Mouse (Mus musculus) 3134 (cell line): ENCODE results near the gene Slc9b1.

Experiments
- DNase-seq: peaks from one replicate; pipeline ENCODE4 v3.0.0-alpha.2; 2011; ENCODE audit warnings: low spot score; ENCODE audit not compliant: insufficient read length; ENCODE audit errors: extremely low read depth

The Slc9b1 gene

GRCm38 (mm10) chr3:135377445-135377844 is 29.6 kb downstream of the Slc9b1 start:
- DNase-seq: no peak

DNA sequence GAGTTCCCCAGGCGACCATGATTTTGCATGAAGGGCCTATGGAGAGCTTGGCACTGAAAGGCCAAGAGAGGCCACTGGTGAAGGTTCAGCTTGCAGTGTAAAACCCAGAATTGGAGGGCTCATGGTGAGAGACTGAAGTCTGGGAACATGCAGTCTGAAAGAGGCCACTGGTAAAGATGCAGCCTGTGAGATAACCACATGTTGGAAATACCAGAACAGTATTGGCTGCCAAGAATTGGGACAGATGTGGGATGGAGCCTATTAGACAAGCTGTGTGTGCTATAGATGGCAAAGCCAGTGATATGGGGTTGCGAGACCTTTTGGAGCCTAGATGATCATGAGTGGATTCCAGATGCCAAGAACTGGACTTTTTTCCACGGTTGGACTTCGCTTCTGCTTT is 32.0 kb downstream of the Slc9b1 start:
- no peak for DNase-seq

GRCm38 (mm10) chr3:135393186-135393585 is 45.4 kb downstream of the Slc9b1 start:
- DNase-seq: no peak

GRCm38 (mm10) chr3:135395085-135395484 is 47.3 kb downstream of the Slc9b1 start:
- no peak for DNase-seq

- DNase-seq: no peak
Measured at GRCm38 (mm10) chr3:135396081-135396480, 48.3 kb downstream of the Slc9b1 start.

DNA sequence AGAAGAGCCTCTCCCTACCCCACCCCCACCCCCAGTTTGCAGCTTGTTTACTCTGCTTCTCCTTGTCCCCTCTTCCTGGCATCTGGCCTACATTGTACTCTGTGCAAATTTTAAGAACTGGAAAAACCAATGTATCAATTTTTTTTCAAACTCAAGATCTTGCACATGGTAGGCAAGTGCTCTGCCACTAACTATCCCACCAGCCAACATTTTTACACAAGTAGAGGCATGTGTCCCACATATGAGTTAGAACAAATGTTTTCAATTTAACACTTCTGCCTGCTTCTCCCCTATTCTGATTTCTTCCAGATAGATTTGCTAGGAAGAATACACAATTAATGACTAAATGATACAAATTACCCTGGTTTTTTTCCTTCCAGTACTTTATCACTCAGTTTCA is 49.3 kb downstream of the Slc9b1 start:
- no peak for DNase-seq

DNA sequence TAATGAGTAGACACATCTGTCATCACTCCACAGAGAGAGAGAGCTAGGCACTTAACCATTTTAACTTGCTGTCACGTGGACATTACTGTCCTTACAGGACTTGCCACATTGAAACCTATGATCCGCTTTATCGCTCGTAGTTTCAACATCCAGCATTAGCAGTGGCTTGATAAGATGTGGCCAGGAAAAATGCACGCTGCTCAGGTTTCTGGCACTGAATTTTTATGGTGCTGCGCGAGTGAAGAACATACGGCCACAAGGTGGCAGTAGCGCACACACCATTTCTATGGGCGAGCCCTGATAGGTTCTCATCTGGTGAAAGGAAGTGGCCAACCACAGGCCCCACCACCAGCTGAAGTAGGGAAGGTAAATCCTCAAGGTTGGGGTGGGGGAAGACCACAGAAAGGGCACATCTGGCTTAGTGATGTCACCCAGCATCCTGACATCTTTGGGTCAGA is 54.4 kb downstream of the Slc9b1 start:
- DNase-seq: peak; percentile 66

DNA sequence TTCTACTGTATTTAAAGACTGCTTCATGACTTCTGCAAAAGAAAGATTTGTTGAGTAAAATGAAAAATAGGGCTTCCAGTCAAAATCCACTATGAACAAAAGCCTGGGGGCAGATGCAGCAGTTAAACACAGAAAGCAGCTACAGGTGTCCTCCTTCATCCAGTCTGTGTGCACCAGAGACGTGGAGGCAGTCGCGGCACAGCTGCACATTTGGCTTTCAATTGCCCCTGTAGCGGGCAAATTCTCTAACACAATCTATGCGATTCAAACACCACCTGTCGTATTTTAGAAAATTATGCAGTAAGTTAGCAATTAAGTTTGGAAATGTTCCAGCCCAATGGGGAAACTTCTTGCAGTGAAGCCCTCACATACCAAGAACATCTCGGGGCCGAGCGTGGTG is 55.4 kb downstream of the Slc9b1 start:
- no peak for DNase-seq

- no peak for DNase-seq
Measured at GRCm38 (mm10) chr3:135403856-135404255, 56.0 kb downstream of the Slc9b1 start.

GRCm38 (mm10) chr3:135404599-135404998 is 56.8 kb downstream of the Slc9b1 start:
- DNase-seq: peak; percentile 46

- no peak for DNase-seq
Measured at GRCm38 (mm10) chr3:135407351-135407750, 59.5 kb downstream of the Slc9b1 start.

GRCm38 (mm10) chr3:135409219-135409618 is 61.4 kb downstream of the Slc9b1 start:
- no peak for DNase-seq

DNA sequence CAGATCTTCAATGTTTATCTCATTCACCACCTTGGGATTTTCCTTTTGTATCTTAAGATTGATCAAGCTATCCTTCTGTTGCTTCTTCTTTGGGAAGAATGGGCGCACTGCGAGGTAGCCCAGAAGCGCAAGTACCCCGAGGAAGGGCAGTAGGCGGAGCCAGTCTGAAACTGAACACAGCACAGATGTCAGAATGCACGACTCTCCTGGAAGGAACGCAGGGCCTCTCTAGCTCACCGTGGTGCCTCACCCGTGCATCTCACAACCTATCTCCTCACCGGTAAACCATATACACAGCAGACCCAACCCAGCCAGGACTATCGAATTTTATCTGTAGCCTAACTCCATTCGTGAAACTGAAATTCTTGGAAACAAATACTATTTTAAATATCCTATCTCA is 63.2 kb downstream of the Slc9b1 start:
- no peak for DNase-seq

GRCm38 (mm10) chr3:135411824-135412223 is 64.0 kb downstream of the Slc9b1 start:
- no peak for DNase-seq

DNA sequence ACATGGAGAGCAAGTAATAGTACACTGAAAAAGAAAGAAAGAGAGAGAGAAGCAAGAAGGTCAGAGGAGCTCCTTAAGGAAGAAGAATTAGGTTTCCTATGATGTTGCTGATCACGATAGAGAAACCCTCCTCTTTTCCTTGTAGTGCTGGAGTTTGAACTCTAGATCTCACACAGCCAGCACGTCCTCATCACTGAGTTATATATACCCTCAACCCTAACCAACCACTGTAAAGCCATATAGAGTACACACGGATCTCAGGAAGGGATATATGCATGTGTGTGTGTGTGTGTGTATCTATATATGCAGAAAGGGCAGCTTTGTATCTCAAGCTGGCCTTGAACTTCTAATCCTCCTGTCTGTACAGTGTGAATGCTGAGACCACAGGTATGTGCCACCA is 69.4 kb downstream of the Slc9b1 start:
- DNase-seq: no peak

- no peak for DNase-seq
Measured at GRCm38 (mm10) chr3:135417799-135418198, 70.0 kb downstream of the Slc9b1 start.

GRCm38 (mm10) chr3:135420542-135421309 is 72.9 kb downstream of the Slc9b1 start:
- DNase-seq: no peak

DNA sequence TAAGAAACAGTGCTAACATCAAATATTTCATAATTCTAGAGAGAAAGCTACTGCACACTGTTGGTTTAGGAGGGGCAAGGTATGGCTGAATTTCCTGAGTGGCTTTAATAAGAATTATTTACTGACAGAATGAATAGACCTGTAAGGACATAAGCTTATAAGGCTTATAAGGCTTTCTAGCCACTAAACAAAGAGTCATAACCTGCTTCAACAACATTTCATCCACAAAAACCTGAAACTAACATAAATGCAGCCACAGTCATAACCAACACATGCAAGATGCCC is 73.4 kb downstream of the Slc9b1 start:
- no peak for DNase-seq

DNA sequence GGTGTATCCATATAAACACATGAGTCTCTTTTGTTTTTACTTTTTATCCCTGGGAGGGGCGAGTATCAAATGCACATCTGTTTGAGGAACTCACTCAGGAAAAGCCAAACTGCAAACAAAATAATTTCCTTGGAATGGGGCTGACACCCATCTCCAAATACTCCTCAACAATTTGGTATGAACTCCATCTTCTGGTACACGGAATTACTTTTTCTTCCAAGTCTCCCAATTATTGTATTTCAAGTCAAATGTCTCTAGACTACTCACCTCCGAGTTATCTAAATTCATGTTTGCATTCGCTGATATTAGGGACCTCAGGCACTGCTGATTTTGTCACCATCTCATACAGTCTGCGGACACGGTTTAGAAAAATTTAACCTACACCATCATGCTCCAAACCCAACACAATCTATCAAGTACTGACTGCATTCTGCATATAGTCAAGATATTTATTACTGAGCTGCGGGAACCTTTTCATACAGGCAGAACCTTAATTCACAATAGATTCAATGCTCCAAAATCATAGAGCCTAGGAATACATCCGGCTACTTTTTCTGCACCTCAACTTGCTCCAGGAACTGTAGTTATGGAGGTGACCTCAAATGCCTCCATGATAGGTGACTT is 74.5 kb downstream of the Slc9b1 start:
- DNase-seq: no peak

DNA sequence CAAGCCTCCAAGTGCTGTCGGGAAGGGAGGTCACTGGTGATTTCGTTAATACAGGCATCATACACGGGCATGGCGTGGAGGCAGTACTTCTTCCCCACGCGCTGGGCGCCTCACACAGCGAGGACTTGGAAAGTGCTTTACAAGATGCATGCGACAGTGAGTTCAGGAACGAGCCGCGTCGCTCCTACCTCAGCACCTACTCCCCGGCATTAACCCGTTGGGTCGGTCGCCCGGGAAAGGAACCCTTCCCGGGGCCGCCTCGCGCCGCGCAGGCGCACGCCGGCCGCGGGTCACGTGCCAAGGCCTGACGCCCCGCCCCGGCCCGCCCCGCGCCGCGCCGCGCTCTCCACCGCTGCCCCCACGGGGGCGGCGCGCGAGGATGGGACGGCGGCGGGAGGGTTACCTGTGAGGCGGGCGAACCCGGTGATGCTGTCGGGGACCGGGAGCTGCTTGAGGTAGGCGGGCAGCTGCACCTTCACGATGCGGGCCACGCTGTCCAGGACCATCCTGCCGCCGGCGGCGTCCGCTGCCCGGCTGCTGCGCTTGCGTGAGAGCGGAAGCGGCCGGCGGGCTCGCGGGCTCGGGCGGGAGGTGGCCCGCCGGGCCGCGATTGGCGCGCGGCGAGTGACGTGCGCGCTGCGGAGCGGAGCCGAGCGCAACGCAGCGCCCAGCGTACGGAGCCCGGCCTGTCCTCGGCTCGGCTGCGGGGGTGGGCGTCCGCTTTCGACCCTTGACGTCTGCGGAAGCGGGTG is 75.2 kb downstream of the Slc9b1 start:
- peak; percentile 92 for DNase-seq

DNA sequence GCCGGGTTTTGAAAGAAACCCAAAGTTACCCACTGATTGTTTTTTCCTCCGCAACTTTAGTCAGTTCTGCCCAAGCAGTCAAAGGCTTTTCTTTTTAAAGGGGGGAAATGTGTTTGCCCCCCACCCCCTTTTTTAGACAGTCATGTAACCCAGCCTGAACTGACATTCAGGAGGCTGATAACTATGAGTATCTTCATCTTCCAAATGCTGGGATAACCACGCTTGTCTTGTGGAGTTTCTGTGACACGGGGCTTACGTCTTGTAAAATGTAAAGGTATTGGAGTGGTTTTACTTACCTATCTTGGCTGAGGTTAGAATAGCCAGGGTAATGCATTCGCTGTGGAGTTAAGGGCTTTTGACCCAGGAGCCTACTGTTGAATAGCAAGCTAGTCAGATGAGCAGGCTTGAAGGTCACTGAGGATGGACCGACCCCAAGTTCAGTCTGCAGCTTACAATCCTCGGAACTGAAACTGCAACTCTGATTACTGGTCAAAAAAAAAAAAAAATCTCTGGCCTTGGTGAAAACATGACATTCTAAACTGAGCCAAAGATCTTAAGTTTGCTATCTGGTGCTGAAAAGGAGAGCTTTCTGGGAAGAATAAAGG is 75.9 kb downstream of the Slc9b1 start, which contains the start of gene Cisd2:
Gene Cisd2 (minus strand): TSS at position 318 of the 605 bp plus-strand sequence.
- DNase-seq: no peak
